Mouse (Mus musculus) lung, embryonic 15.5 days (tissue): ENCODE data around the gene Commd7. TPM values are rescaled to one million over a fixed set of nuclear protein-coding genes. Genes with fewer than 3 reads are reported as not detected.

Experiments
- ATAC-seq: fragments of 200-750 bp; cut with Nextera tagmentation; 2 replicates; pipeline ENCODE4 v1.8.0; 2017; ENCODE audit warnings: moderate number of reproducible peaks, borderline replicate concordance; ENCODE audit not compliant: low FRiP score, low TSS enrichment; ENCODE audit errors: extremely low read depth
- H3K27ac ChIP-seq: fragments of 300-500 bp; sonication (generic); 2 replicates; pipeline ENCODE4 v1.5.1; 2015; ENCODE audit warnings: moderate library complexity, mild to moderate bottlenecking, inconsistent platforms
- H3K27me3 ChIP-seq: fragments of 300-500 bp; sonication (generic); 2 replicates; pipeline ENCODE4 v1.6.1; 2015; ENCODE audit warnings: inconsistent platforms
- H3K36me3 ChIP-seq: fragments of 300-500 bp; sonication (generic); 2 replicates; pipeline ENCODE4 v1.6.1; 2015; ENCODE audit warnings: inconsistent platforms
- H3K4me1 ChIP-seq: fragments of 300-500 bp; sonication (generic); 2 replicates; pipeline ENCODE4 v1.6.1; 2015; ENCODE audit warnings: inconsistent platforms
- H3K4me2 ChIP-seq: fragments of 300-500 bp; sonication (generic); 2 replicates; pipeline ENCODE4 v1.6.1; 2015; ENCODE audit warnings: inconsistent platforms, mild to moderate bottlenecking, moderate library complexity
- H3K4me3 ChIP-seq: fragments of 300-500 bp; sonication (generic); 2 replicates; pipeline ENCODE4 v1.5.1; 2015; ENCODE audit warnings: mild to moderate bottlenecking, inconsistent platforms
- H3K9ac ChIP-seq: fragments of 300-500 bp; sonication (generic); 2 replicates; pipeline ENCODE4 v1.6.1; 2015; ENCODE audit warnings: inconsistent platforms
- H3K9me3 ChIP-seq: fragments of 300-500 bp; sonication (generic); 2 replicates; pipeline ENCODE4 v1.6.1; 2016; ENCODE audit warnings: inconsistent platforms
- WGBS: fragments of 180-500 bp; shearing (Covaris S2); methylation state at CpG from one replicate; pipeline ENCODE4 v1.1.7; 2015; 5-methylcytosine and 5-hydroxymethylcytosine counted together
- polyA plus RNA-seq: library from polyadenylated mRNA; unstranded; fragments of >200 nt; fragmentation: Nextera tagmentation; extraction: Ambion mirVana; gene quantifications from 2 replicates; pipeline ENCODE4 v1.2.1, GENCODE M21; 2015

Gene Commd7
- polyA plus RNA-seq, 1 experiment from 2014 or later: 83.5 TPM

DNA sequence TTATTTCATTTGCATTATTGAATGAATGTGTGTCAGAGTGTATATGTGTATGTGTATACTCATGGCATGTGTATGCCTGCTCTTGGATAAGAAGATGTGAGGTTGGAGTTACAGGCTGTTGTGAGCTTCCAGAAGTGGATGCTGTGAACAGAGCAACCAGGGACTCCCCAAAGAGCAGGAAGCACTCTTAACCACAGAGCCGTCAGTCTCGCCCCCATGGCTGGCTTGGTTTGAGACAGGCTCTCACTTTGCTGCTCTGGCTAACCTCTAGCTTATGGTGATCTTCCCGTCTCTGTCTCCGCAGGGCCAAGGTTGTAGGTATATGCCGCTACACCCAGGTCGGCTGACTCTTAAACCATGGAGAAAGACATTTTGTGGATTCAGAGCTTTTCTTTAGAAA is 14.1 kb downstream of the Commd7 start:
- Histone ChIP-seq H3K36me3 (peaks cover 62% of the 10 kb centered on the region), H3K27me3 (no peaks in the 10 kb centered on the region), H3K4me3 (no peak overlapping the region), H3K4me2 (no peak overlapping the region), H3K9ac (no peak overlapping the region), H3K9me3 (no peaks in the 10 kb centered on the region), H3K27ac (no peak overlapping the region), H3K4me1 (no peaks in the 10 kb centered on the region)
- WGBS: 83% methylated on average over 6 of the region's 6 CpGs
- no peak for ATAC-seq

DNA sequence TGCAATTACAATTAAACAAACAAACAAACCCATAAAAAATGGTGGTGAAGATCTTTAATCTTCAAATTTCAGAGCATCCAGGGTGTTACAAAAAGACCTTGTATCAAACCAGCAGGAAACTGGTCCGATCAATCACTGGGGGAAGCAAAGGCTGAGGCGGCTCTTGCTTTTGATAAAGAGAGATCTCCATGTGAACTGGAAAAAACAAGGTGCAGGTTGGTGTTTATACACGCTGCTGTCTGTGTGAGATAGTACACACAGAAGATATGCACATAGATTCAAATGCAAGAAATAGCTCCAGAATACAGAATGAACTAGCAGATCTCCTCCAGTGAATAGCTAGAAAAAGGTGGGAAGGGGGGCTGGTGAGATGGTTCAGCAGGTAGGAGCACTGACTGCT is 15.7 kb downstream of the Commd7 start:
- no peak overlapping the region for H3K4me2 ChIP-seq
- no peak overlapping the region for H3K27ac ChIP-seq
- H3K27me3 ChIP-seq: no peaks in the 10 kb centered on the region
- WGBS: 84% methylated on average over 3 of the region's 3 CpGs
- no peak overlapping the region for H3K9ac ChIP-seq
- H3K4me1 ChIP-seq: peaks cover 11% of the 10 kb centered on the region
- ATAC-seq: no peak
- no peak overlapping the region for H3K4me3 ChIP-seq
- no peaks in the 10 kb centered on the region for H3K9me3 ChIP-seq
- peaks cover 48% of the 10 kb centered on the region for H3K36me3 ChIP-seq

DNA sequence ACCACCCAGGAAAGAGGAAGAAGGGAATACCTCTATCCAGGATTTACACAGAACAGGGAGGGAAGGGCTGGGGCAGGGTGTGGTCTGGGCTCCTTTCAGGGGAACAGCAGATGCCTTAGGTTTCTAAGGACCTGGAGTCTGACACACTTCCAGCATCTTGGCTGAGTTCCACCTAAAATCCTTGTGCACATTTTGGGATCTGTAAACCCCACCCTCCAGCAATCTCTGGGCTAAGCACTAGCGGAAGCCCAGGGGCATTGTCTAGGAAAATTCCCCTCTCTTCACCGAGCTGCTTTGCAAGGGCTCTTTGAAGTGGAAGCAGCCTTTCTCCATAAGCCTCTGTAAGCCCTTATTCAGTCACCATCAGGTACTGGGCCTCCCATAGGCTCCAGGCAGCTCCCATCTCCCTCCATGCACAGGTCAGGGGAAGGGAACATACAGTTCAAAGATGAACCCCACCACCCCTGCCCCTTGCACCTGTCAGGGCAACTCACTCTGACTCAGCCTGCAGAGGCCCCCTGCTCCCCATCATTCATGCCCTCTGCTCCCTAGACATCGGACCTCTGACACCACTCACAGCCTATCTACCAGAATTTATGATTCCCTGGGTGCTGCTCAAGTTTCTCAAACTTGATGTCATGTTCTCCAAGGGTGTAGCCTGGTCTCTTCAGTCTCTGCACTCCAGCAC is 19.8 kb downstream of the Commd7 start:
- Histone ChIP-seq H3K4me2 (no peak overlapping the region), H3K27me3 (no peaks in the 10 kb centered on the region), H3K36me3 (peaks cover 7% of the 10 kb centered on the region; the same call in 1 of the 2 replicates), H3K27ac (0 out of 2 replicates have a peak overlapping the region, but pooled peaks have one; percentile 10), H3K9ac (no peak overlapping the region), H3K9me3 (no peaks in the 10 kb centered on the region), H3K4me3 (no peak overlapping the region), H3K4me1 (peaks cover 43% of the 10 kb centered on the region)
- no peak for ATAC-seq
- WGBS: 33% methylated on average over 3 of the region's 3 CpGs

- no peaks in the 10 kb centered on the region for H3K27me3 ChIP-seq
- WGBS: 100% methylated on average over 1 of the region's 1 CpGs
- no peak overlapping the region for H3K9ac ChIP-seq
- H3K27ac ChIP-seq: no peak overlapping the region
- peaks cover 47% of the 10 kb centered on the region for H3K4me1 ChIP-seq
- no peak overlapping the region for H3K4me2 ChIP-seq
- 0 out of 2 replicates have a peak, but pooled peaks cover 1% of the 10 kb centered on the region for H3K36me3 ChIP-seq
- H3K4me3 ChIP-seq: no peak overlapping the region
- ATAC-seq: no peak
- H3K9me3 ChIP-seq: no peaks in the 10 kb centered on the region
These were observed 20.8 kb downstream of the Commd7 start for GRCm38 (mm10) chr2:153611743-153612142.

DNA sequence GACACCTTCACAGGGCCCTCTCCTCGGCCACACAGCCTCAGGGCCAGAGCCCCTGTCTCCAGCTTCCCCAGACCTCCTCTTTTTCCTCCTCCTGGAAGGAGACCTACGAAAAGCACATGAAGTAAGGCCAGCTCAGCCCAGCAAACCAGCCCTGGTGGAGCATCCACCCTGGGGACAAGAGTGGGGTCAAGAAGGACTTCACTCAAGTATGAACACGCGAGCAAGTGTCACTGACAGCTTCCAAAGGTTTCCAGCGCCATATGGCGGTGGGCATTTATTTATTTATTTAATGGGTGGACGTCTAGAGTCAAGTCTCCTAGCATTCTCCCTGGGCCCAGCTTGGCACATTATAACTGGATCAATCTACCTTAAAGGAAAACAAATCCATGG is 21.3 kb downstream of the Commd7 start:
- Histone ChIP-seq H3K36me3 (no peaks in the 10 kb centered on the region), H3K4me2 (no peak overlapping the region), H3K27ac (peak overlapping the region; percentile 86), H3K9ac (peak overlapping the region; percentile 5; the same call in 1 of the 2 replicates), H3K4me3 (no peak overlapping the region), H3K4me1 (peaks cover 47% of the 10 kb centered on the region), H3K27me3 (no peaks in the 10 kb centered on the region), H3K9me3 (no peaks in the 10 kb centered on the region)
- 52% methylated on average over 7 of the region's 7 CpGs for WGBS
- ATAC-seq: no peak

GRCm38 (mm10) chr2:153610426-153611240 is 21.9 kb downstream of the Commd7 start:
- Histone ChIP-seq H3K27me3 (no peaks in the 10 kb centered on the region), H3K9me3 (no peaks in the 10 kb centered on the region), H3K9ac (peak overlapping the region; percentile 5; the same call in 1 of the 2 replicates), H3K4me1 (peaks cover 47% of the 10 kb centered on the region), H3K4me3 (no peak overlapping the region), H3K36me3 (no peaks in the 10 kb centered on the region), H3K27ac (peak overlapping the region; percentile 86), H3K4me2 (no peak overlapping the region)
- WGBS: 15% methylated on average over 14 of the region's 14 CpGs
- peak; percentile 64 for ATAC-seq

DNA sequence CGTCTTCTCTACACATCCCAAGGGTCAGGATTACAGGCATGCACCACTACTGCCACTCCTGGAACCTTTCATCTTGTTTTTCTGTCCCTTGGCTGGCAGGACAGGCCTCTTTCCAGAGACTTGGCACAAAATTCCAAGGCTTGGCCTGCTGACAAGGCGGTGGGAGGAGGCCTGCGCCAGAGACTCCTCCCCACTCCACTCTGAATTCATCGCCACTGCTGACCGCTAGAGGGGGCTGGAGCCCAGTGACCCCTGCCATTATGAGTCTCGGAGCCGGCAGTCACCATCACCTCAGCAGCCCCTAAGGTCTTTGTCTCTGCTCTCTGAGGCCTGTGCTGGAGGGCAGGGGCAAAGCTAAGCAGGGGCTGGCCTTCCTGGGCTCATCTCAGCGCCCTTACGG is 23.0 kb downstream of the Commd7 start:
- Histone ChIP-seq H3K4me3 (no peak overlapping the region), H3K27me3 (no peaks in the 10 kb centered on the region), H3K9me3 (no peaks in the 10 kb centered on the region), H3K4me2 (no peak overlapping the region), H3K27ac (0 out of 2 replicates have a peak overlapping the region, but pooled peaks have one; percentile 86), H3K9ac (no peak overlapping the region), H3K36me3 (no peaks in the 10 kb centered on the region), H3K4me1 (peaks cover 47% of the 10 kb centered on the region)
- ATAC-seq: peak; percentile 80
- WGBS: 9% methylated on average over 9 of the region's 9 CpGs

DNA sequence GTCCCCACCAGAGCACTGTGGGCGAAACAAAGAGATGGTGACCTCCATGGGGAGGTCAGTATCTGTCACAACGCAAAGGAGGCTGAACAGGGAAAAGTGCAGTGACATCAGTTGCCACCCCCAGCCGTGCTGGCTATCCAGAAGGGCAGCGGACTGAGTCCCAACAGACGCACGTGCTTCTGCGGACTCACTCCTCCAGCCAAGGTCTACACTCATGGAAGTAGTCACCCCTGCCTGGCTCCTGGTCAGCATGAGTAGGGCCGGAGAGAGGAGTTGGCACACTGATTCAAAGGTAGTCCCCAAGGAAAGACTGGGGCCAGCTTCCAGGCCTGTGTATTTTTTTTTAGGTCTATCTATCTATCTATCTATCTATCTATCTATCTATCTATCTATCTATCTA is 23.5 kb downstream of the Commd7 start:
- Histone ChIP-seq H3K4me3 (no peak overlapping the region), H3K9ac (no peak overlapping the region), H3K27ac (no peak overlapping the region), H3K27me3 (no peaks in the 10 kb centered on the region), H3K4me1 (peaks cover 47% of the 10 kb centered on the region), H3K9me3 (no peaks in the 10 kb centered on the region), H3K4me2 (no peak overlapping the region), H3K36me3 (no peaks in the 10 kb centered on the region)
- 81% methylated on average over 8 of the region's 8 CpGs for WGBS
- no peak for ATAC-seq

GRCm38 (mm10) chr2:153607870-153608515 is 24.6 kb downstream of the Commd7 start:
- peak overlapping the region; percentile 31 for H3K27ac ChIP-seq
- H3K27me3 ChIP-seq: no peaks in the 10 kb centered on the region
- H3K9me3 ChIP-seq: no peaks in the 10 kb centered on the region
- ATAC-seq: no peak
- WGBS: 61% methylated on average over 13 of the region's 13 CpGs
- H3K4me2 ChIP-seq: no peak overlapping the region
- no peaks in the 10 kb centered on the region for H3K36me3 ChIP-seq
- H3K9ac ChIP-seq: no peak overlapping the region
- peaks cover 45% of the 10 kb centered on the region for H3K4me1 ChIP-seq
- no peak overlapping the region for H3K4me3 ChIP-seq

DNA sequence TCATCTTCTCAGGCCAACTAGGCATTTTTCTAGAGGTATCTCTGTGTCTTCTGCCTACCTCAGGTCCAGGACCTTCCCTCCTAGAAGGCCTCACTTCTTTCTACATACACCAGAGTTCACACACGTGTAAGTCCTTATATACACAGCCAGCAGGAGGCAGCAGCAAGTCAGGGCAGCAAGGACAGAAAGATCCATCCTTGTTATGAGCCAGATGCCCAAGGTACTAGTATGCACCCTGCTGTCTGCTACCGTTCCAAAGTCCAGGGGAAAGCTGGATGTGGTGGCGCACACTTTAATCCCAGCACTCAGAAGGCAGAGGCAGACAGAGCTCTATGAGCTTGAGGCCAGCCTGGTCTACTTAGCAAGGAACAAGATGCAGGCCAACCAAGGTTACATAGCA is 26.2 kb downstream of the Commd7 start:
- Histone ChIP-seq H3K9me3 (no peaks in the 10 kb centered on the region), H3K27ac (no peak overlapping the region), H3K4me3 (no peak overlapping the region), H3K27me3 (no peaks in the 10 kb centered on the region), H3K4me1 (peaks cover 36% of the 10 kb centered on the region), H3K4me2 (no peak overlapping the region), H3K36me3 (no peaks in the 10 kb centered on the region), H3K9ac (no peak overlapping the region)
- no peak for ATAC-seq
- 78% methylated on average over 3 of the region's 3 CpGs for WGBS

DNA sequence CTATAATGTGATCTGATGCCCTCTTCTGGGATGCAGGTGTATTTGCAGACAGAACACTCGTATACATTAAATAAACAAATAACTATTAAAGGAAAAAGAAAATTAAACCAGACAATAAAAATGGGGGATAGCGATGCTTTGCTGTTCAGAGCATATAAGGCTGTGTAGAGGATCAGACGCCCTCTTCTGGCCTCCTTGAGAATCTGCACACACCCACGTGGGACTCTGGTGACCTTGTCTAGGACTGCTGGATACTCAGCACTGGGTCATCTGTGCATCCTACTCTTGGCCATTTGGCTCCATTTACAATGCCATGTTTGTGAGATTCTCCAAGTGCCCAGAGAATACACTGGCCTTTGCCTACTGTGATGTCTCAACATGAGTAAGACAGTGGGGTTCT is 28.9 kb downstream of the Commd7 start:
- Histone ChIP-seq H3K4me3 (no peak overlapping the region), H3K36me3 (no peaks in the 10 kb centered on the region), H3K9me3 (no peaks in the 10 kb centered on the region), H3K9ac (no peak overlapping the region), H3K27ac (no peak overlapping the region), H3K4me1 (peaks cover 25% of the 10 kb centered on the region), H3K27me3 (no peaks in the 10 kb centered on the region), H3K4me2 (no peak overlapping the region)
- WGBS: 30% methylated on average over 4 of the region's 4 CpGs
- ATAC-seq: no peak
